Mouse (Mus musculus): ENCODE measurements around the gene Desi2. TPM values are rescaled to one million over a fixed set of nuclear protein-coding genes. Genes with fewer than 3 reads are reported as not detected.
"Not testable (repeated sequence)": the region's sequence is repeated elsewhere in the genome, so short reads cannot be mapped to it uniquely, and the experiment has no call there.

Desi2 gene
- polyA plus RNA-seq (2015; fragmentation: Nextera tagmentation; extraction: Ambion mirVana), result 7.8 and 8.8 TPM in 2 replicates

GRCm38 (mm10) chr1:178187216-178187791 lies at the start of gene Desi2:
Gene Desi2, plus strand, starts transcription at chr1:178187417.
- ATAC-seq (ENCODE audit: low read depth), result peak; percentile 96
- H3K36me3 ChIP-seq (ENCODE audit: control insufficient read depth, insufficient read depth); H3K9me3 ChIP-seq (replicated peaks; ENCODE audit: control insufficient read depth, low read length); H3K27me3 ChIP-seq (ENCODE audit: control insufficient read depth, insufficient read depth, low read depth, low read length); H3K4me1 ChIP-seq (ENCODE audit: control insufficient read depth, low read depth, low read length): not testable (repeated sequence)
- WGBS (ENCODE audit: insufficient replicate concordance), result under 1% methylated on average over 33 of the region's 37 CpGs
- H3K4me3 ChIP-seq (ENCODE audit: low read depth, low read length), result peak within 1 kb of the TSS; percentile 75
- H3K9ac ChIP-seq (ENCODE audit: low read depth, low read length), result peak within 1 kb of the TSS; percentile 70
- peak within 1 kb of the TSS; percentile 70 for H3K27ac ChIP-seq (ENCODE audit: low read length)
- peak within 1 kb of the TSS; percentile 89 for H3K4me2 ChIP-seq (ENCODE audit: low read depth, low read length)

- ATAC-seq (ENCODE audit: low read depth); H3K27ac ChIP-seq (ENCODE audit: low read length); H3K9me3 ChIP-seq (replicated peaks; ENCODE audit: control insufficient read depth, low read length); H3K27me3 ChIP-seq (ENCODE audit: control insufficient read depth, insufficient read depth, low read depth, low read length); H3K36me3 ChIP-seq (ENCODE audit: control insufficient read depth, insufficient read depth); H3K4me3 ChIP-seq (ENCODE audit: low read depth, low read length); H3K4me1 ChIP-seq (ENCODE audit: control insufficient read depth, low read depth, low read length); H3K4me2 ChIP-seq (ENCODE audit: low read depth, low read length); H3K9ac ChIP-seq (ENCODE audit: low read depth, low read length): not testable (repeated sequence)
- 0% methylated on average over 1 of the region's 2 CpGs for WGBS (ENCODE audit: insufficient replicate concordance)
These were observed 40.7 kb upstream of the Desi2 start for GRCm38 (mm10) chr1:178146513-178146912.

GRCm38 (mm10) chr1:178146915-178147314 lies 40.3 kb upstream of the Desi2 start:
- not testable (repeated sequence) for H3K9ac ChIP-seq (ENCODE audit: low read depth, low read length); H3K4me3 ChIP-seq (ENCODE audit: low read depth, low read length); ATAC-seq (ENCODE audit: low read depth); H3K27me3 ChIP-seq (ENCODE audit: control insufficient read depth, insufficient read depth, low read depth, low read length); H3K4me1 ChIP-seq (ENCODE audit: control insufficient read depth, low read depth, low read length); H3K27ac ChIP-seq (ENCODE audit: low read length); H3K4me2 ChIP-seq (ENCODE audit: low read depth, low read length); H3K9me3 ChIP-seq (replicated peaks; ENCODE audit: control insufficient read depth, low read length); H3K36me3 ChIP-seq (ENCODE audit: control insufficient read depth, insufficient read depth)
- 67% methylated on average over 3 of the region's 4 CpGs for WGBS (ENCODE audit: insufficient replicate concordance)

- Histone ChIP-seq H3K4me2 (ENCODE audit: low read depth, low read length) (no peak overlapping the region), H3K4me1 (ENCODE audit: control insufficient read depth, low read depth, low read length) (no peaks in the 10 kb centered on the region), H3K9ac (ENCODE audit: low read depth, low read length) (no peak overlapping the region), H3K27me3 (ENCODE audit: control insufficient read depth, insufficient read depth, low read depth, low read length) (no peaks in the 10 kb centered on the region), H3K27ac (ENCODE audit: low read length) (no peak overlapping the region), H3K36me3 (ENCODE audit: control insufficient read depth, insufficient read depth) (no peaks in the 10 kb centered on the region), H3K4me3 (ENCODE audit: low read depth, low read length) (no peak overlapping the region), H3K9me3 (replicated peaks; ENCODE audit: control insufficient read depth, low read length) (no peaks in the 10 kb centered on the region)
- 74% methylated on average over 2 of the region's 2 CpGs for WGBS (ENCODE audit: insufficient replicate concordance)
- ATAC-seq (ENCODE audit: low read depth), result no peak
These were observed 5.0 kb upstream of the Desi2 start for GRCm38 (mm10) chr1:178182251-178182650.

GRCm38 (mm10) chr1:178185591-178185990 lies 1.6 kb upstream of the Desi2 start:
- Histone ChIP-seq H3K4me2 (ENCODE audit: low read depth, low read length) (no peak overlapping the region), H3K9ac (ENCODE audit: low read depth, low read length) (no peak overlapping the region), H3K36me3 (ENCODE audit: control insufficient read depth, insufficient read depth) (no peaks in the 10 kb centered on the region), H3K4me3 (ENCODE audit: low read depth, low read length) (no peak overlapping the region), H3K9me3 (replicated peaks; ENCODE audit: control insufficient read depth, low read length) (no peaks in the 10 kb centered on the region), H3K27ac (ENCODE audit: low read length) (no peak overlapping the region), H3K4me1 (ENCODE audit: control insufficient read depth, low read depth, low read length) (peaks cover 4% of the 10 kb centered on the region), H3K27me3 (ENCODE audit: control insufficient read depth, insufficient read depth, low read depth, low read length) (no peaks in the 10 kb centered on the region)
- no peak for ATAC-seq (ENCODE audit: low read depth)

- peak overlapping the region; percentile 70 for H3K9ac ChIP-seq (ENCODE audit: low read depth, low read length)
- H3K4me2 ChIP-seq (ENCODE audit: low read depth, low read length), result peak overlapping the region; percentile 89
- H3K4me3 ChIP-seq (ENCODE audit: low read depth, low read length), result peak overlapping the region; percentile 75
- H3K4me1 ChIP-seq (ENCODE audit: control insufficient read depth, low read depth, low read length); H3K27me3 ChIP-seq (ENCODE audit: control insufficient read depth, insufficient read depth, low read depth, low read length); H3K9me3 ChIP-seq (replicated peaks; ENCODE audit: control insufficient read depth, low read length); H3K36me3 ChIP-seq (ENCODE audit: control insufficient read depth, insufficient read depth): not testable (repeated sequence)
- WGBS (ENCODE audit: insufficient replicate concordance), result 1% methylated on average over 25 of the region's 38 CpGs
- peak overlapping the region; percentile 70 for H3K27ac ChIP-seq (ENCODE audit: low read length)
- ATAC-seq (ENCODE audit: low read depth), result peak; percentile 9
These were observed 593 bp downstream of the Desi2 start for GRCm38 (mm10) chr1:178187810-178188209.

- peak overlapping the region; percentile 60 for H3K4me3 ChIP-seq (ENCODE audit: low read depth, low read length)
- WGBS (ENCODE audit: insufficient replicate concordance), result 5% methylated on average over 13 of the region's 13 CpGs
These were observed 1.2 kb downstream of the Desi2 start for GRCm38 (mm10) chr1:178188386-178188785.

GRCm38 (mm10) chr1:178205701-178206325 lies 18.6 kb downstream of the Desi2 start:
- H3K4me3 ChIP-seq (ENCODE audit: low read depth, low read length), result no peak overlapping the region
- no peaks in the 10 kb centered on the region for H3K36me3 ChIP-seq (ENCODE audit: control insufficient read depth, insufficient read depth)
- H3K27ac ChIP-seq (ENCODE audit: low read length), result no peak overlapping the region
- no peaks in the 10 kb centered on the region for H3K9me3 ChIP-seq (replicated peaks; ENCODE audit: control insufficient read depth, low read length)
- no peak for ATAC-seq (ENCODE audit: low read depth)
- no peak overlapping the region for H3K9ac ChIP-seq (ENCODE audit: low read depth, low read length)
- no peaks in the 10 kb centered on the region for H3K27me3 ChIP-seq (ENCODE audit: control insufficient read depth, insufficient read depth, low read depth, low read length)
- H3K4me2 ChIP-seq (ENCODE audit: low read depth, low read length), result no peak overlapping the region
- 75% methylated on average over 10 of the region's 10 CpGs for WGBS (ENCODE audit: insufficient replicate concordance)
- no peaks in the 10 kb centered on the region for H3K4me1 ChIP-seq (ENCODE audit: control insufficient read depth, low read depth, low read length)

More at GRCm38 (mm10) chr1:178188386-178188785, 1.2 kb downstream of the Desi2 start:
- no peaks in the 10 kb centered on the region for H3K27me3 ChIP-seq (ENCODE audit: control insufficient read depth, insufficient read depth, low read depth, low read length)
- peak overlapping the region; percentile 79 for H3K4me2 ChIP-seq (ENCODE audit: low read depth, low read length)
- no peaks in the 10 kb centered on the region for H3K9me3 ChIP-seq (replicated peaks; ENCODE audit: control insufficient read depth, low read length)
- H3K27ac ChIP-seq (ENCODE audit: low read length), result peak overlapping the region; percentile 48; the same call in 1 of the 2 replicates
- H3K4me1 ChIP-seq (ENCODE audit: control insufficient read depth, low read depth, low read length), result peaks cover 4% of the 10 kb centered on the region
- no peak for ATAC-seq (ENCODE audit: low read depth)
- H3K36me3 ChIP-seq (ENCODE audit: control insufficient read depth, insufficient read depth), result no peaks in the 10 kb centered on the region
- peak overlapping the region; percentile 58 for H3K9ac ChIP-seq (ENCODE audit: low read depth, low read length)

- not testable (repeated sequence) for H3K36me3 ChIP-seq (ENCODE audit: control insufficient read depth, insufficient read depth); H3K27me3 ChIP-seq (ENCODE audit: control insufficient read depth, insufficient read depth, low read depth, low read length); H3K4me2 ChIP-seq (ENCODE audit: low read depth, low read length); H3K27ac ChIP-seq (ENCODE audit: low read length); ATAC-seq (ENCODE audit: low read depth); H3K9me3 ChIP-seq (replicated peaks; ENCODE audit: control insufficient read depth, low read length); H3K4me1 ChIP-seq (ENCODE audit: control insufficient read depth, low read depth, low read length); H3K9ac ChIP-seq (ENCODE audit: low read depth, low read length); H3K4me3 ChIP-seq (ENCODE audit: low read depth, low read length)
- WGBS (ENCODE audit: insufficient replicate concordance), result 81% methylated on average over 4 of the region's 4 CpGs
These were observed 20.6 kb downstream of the Desi2 start for GRCm38 (mm10) chr1:178207856-178208255.

Data from liver, embryonic 16.5 days (tissue).